Mouse (Mus musculus) heart, adult 18-20 months (tissue): ENCODE results near the gene Gm21973. TPM values are rescaled to one million over a fixed set of nuclear protein-coding genes. Genes with fewer than 3 reads are reported as not detected.

Experiments
- DNase-seq, 2 experiments: peaks; one replicate each; pipeline ENCODE4 v3.0.0; 2021 to 2022; ENCODE audit warnings: mixed read lengths in 1 of 2
- long read RNA-seq, 2 experiments: library from polyadenylated mRNA; stranded (forward); transcript quantifications; one replicate each; pipeline ENCODE4 v2.0.0; 2021
- total RNA-seq, 2 experiments: library from RNA; stranded (reverse); gene quantifications; 2 replicates each; pipeline ENCODE4 v1.2.3; 2021

Gm21973 gene
- not detected for total RNA-seq
- long read RNA-seq, experiment 1, partial matches to known transcripts, result 0 of 1 reads
- long read RNA-seq, experiment 1, other reads (novel, unspliced or antisense), result 1 of 1 reads
- long read RNA-seq, experiment 2, partial matches to known transcripts, result 0 of 1 reads
- long read RNA-seq, experiment 2, other reads (novel, unspliced or antisense), result 1 of 1 reads

GRCm38 (mm10) chr15:10325080-10325479 lies at the start of gene Gm21973:
Gene Gm21973, plus strand, starts transcription at chr15:10325380.
- DNase-seq, result no peak

GRCm38 (mm10) chr15:10276386-10276785 lies 48.8 kb upstream of the Gm21973 start:
- no peak for DNase-seq

GRCm38 (mm10) chr15:10277461-10277860 lies 47.7 kb upstream of the Gm21973 start:
- no peak for DNase-seq

- no peak for DNase-seq
Measured at GRCm38 (mm10) chr15:10281546-10281945, 43.6 kb upstream of the Gm21973 start.

GRCm38 (mm10) chr15:10283661-10284060 lies 41.5 kb upstream of the Gm21973 start:
- no peak for DNase-seq

GRCm38 (mm10) chr15:10296570-10296969 lies 28.6 kb upstream of the Gm21973 start:
- no peak for DNase-seq

GRCm38 (mm10) chr15:10298058-10298457 lies 27.1 kb upstream of the Gm21973 start:
- DNase-seq, result no peak

GRCm38 (mm10) chr15:10299467-10299866 lies 25.7 kb upstream of the Gm21973 start:
- no peak for DNase-seq

- no peak for DNase-seq
Measured at GRCm38 (mm10) chr15:10306461-10306860, 18.7 kb upstream of the Gm21973 start.

GRCm38 (mm10) chr15:10311826-10312225 lies 13.4 kb upstream of the Gm21973 start:
- DNase-seq, result no peak

GRCm38 (mm10) chr15:10313522-10314455 lies 11.4 kb upstream of the Gm21973 start:
- DNase-seq, result peak; percentile 32 to 78

GRCm38 (mm10) chr15:10330626-10331025 lies 5.4 kb downstream of the Gm21973 start:
- DNase-seq, result no peak

GRCm38 (mm10) chr15:10332566-10332965 lies 7.4 kb downstream of the Gm21973 start:
- DNase-seq, result no peak

- DNase-seq, result peak; percentile 13 to 22
Measured at GRCm38 (mm10) chr15:10338606-10339005, 13.4 kb downstream of the Gm21973 start.

- DNase-seq, result no peak
Measured at GRCm38 (mm10) chr15:10347044-10347443, 21.9 kb downstream of the Gm21973 start.

GRCm38 (mm10) chr15:10358039-10358948 lies 33.1 kb downstream of the Gm21973 start, which contains the start of gene Agxt2:
Gene Agxt2, plus strand, starts transcription at chr15:10358532.
- no peak for DNase-seq

- no peak for DNase-seq
Measured at GRCm38 (mm10) chr15:10366331-10366730, 41.2 kb downstream of the Gm21973 start.

GRCm38 (mm10) chr15:10375404-10375803 lies 50.2 kb downstream of the Gm21973 start:
- DNase-seq, result no peak

- no peak for DNase-seq
Measured at GRCm38 (mm10) chr15:10378338-10378959, 53.3 kb downstream of the Gm21973 start.

GRCm38 (mm10) chr15:10379757-10380458 lies 54.7 kb downstream of the Gm21973 start:
- DNase-seq, result no peak

GRCm38 (mm10) chr15:10387263-10387662 lies 62.1 kb downstream of the Gm21973 start:
- no peak for DNase-seq
